In genomic region chr17:27085676-27086075, GRCm38 (mm10) we compare ENCODE assay signal across 9 mouse cellular contexts. TPM values are rescaled to one million over a fixed set of nuclear protein-coding genes. Genes with fewer than 3 reads are reported as not detected.
DNase-seq lines count a peak whose midpoint lies in the region; ATAC-seq and TF ChIP-seq lines count a peak whose summit lies in the region.
"Had no signal": no experiment of that assay in that cellular context is flagged by ENCODE, and none has a peak within 500 bp of the region (broad histone marks: within the 10 kb centered on the region; RNA-seq: fewer than 3 reads in every experiment).

No protein-coding gene starts in this region.

- no peaks in the 10 kb centered on the region for H3K27me3 ChIP-seq in kidney, postnatal 0 days (ENCODE audit: insufficient read depth, low read length)
- H3K27me3 ChIP-seq: neural tube, embryonic 13.5 days had no signal

- ATAC-seq in kidney, postnatal 0 days (replicated peaks; ENCODE audit: low FRiP score, low read depth), result no peak

- H3K4me3 ChIP-seq in kidney, postnatal 0 days (replicated peaks; ENCODE audit: low read depth, low read length), result no peak overlapping the region
- H3K4me3 ChIP-seq: neural tube, embryonic 13.5 days had no signal

- no peak overlapping the region for H3K9ac ChIP-seq in kidney, postnatal 0 days (ENCODE audit: low read depth, low read length)
- H3K9ac ChIP-seq: neural tube, embryonic 13.5 days had no signal

- WGBS in kidney, postnatal 0 days, result 68% methylated on average over 2 of the region's 2 CpGs

- H3K4me2 ChIP-seq in kidney, postnatal 0 days (ENCODE audit: low read length), result no peak overlapping the region
- H3K4me2 ChIP-seq: neural tube, embryonic 13.5 days had no signal

- peak; percentile 37 to 70 for DNase-seq in adrenal gland, adult (ENCODE audit: inconsistent age in 2 of 2, low spot score in 1 of 2)
- no peak for DNase-seq in adrenal gland, adult 2 months
- DNase-seq in layer of hippocampus, postnatal 10 days (ENCODE audit: low spot score in 2 of 2), result peak; percentile 57 to 58
- no peak for DNase-seq in layer of hippocampus, adult 9-10 months (ENCODE audit: low spot score)
- peak; percentile 29 to 42 for DNase-seq in adrenal gland, postnatal 36 days
- DNase-seq in kidney, postnatal 0 days (ENCODE audit: low spot score), result peak; percentile 57
- DNase-seq in naive thymus-derived CD4-positive, alpha-beta T cell, adult 2 months (ENCODE audit: low read depth), result peak; percentile 85
- DNase-seq in thymus, postnatal 4 days, result peak; percentile 90

- H3K9me3 ChIP-seq in kidney, postnatal 0 days (replicated peaks; ENCODE audit: low read length), result no peaks in the 10 kb centered on the region
- H3K9me3 ChIP-seq: neural tube, embryonic 13.5 days had no signal

- no peaks in the 10 kb centered on the region for H3K4me1 ChIP-seq in kidney, postnatal 0 days (replicated peaks; ENCODE audit: insufficient read depth, low read length)
- H3K4me1 ChIP-seq: neural tube, embryonic 13.5 days had no signal

- TF ChIP-seq CTCF in kidney, postnatal 0 days (IDR thresholded peaks at IDR 0.05; ENCODE audit: low read depth), result peak; percentile 86

- no peak overlapping the region for H3K27ac ChIP-seq in kidney, postnatal 0 days
- H3K27ac ChIP-seq: neural tube, embryonic 13.5 days had no signal

- H3K36me3 ChIP-seq in kidney, postnatal 0 days (ENCODE audit: insufficient read depth, low read length), result 0 out of 2 replicates have a peak, but pooled peaks cover 4% of the 10 kb centered on the region
- H3K36me3 ChIP-seq: neural tube, embryonic 13.5 days had no signal

RNA-seq across cellular contexts. Expression of gene Itpr3, which starts 28.6 kb away (rescaled TPM):
- 1 to 10 TPM; 5.0 to 6.7 TPM for total RNA-seq in adrenal gland, adult 2 months (2021)
- 6.0 and 6.9 TPM in 2 replicates for polyA plus RNA-seq in adrenal gland, adult 2 months (2012; rRNA removed)
- 1 to 10 TPM; 2.4 to 2.9 TPM for total RNA-seq in layer of hippocampus, postnatal 10 days (2021)
- 1 to 10 TPM; 5.9 to 6.3 TPM for total RNA-seq in adrenal gland, postnatal 36 days (2021)
- 4.1 and 4.2 TPM in 2 replicates for polyA plus RNA-seq in kidney, postnatal 0 days (2015; fragmentation: Nextera tagmentation; extraction: Ambion mirVana)

RNA-seq across cellular contexts. Expression of gene Uqcc2, which starts 48.0 kb away (rescaled TPM):
- 100 to 1,000 TPM; 218 to 406 TPM for total RNA-seq in adrenal gland, adult 2 months (2021)
- polyA plus RNA-seq in adrenal gland, adult 2 months (2012; rRNA removed), result 132 and 172 TPM in 2 replicates
- 100 to 1,000 TPM; 152 to 168 TPM for total RNA-seq in layer of hippocampus, postnatal 10 days (2021)
- total RNA-seq in adrenal gland, postnatal 36 days (2021), result 100 to 1,000 TPM; 245 to 370 TPM
- polyA plus RNA-seq in kidney, postnatal 0 days (2015; fragmentation: Nextera tagmentation; extraction: Ambion mirVana), result 286 and 315 TPM in 2 replicates

RNA-seq across cellular contexts. Expression of gene Bak1, which starts 56.9 kb away (rescaled TPM):
- total RNA-seq in adrenal gland, adult 2 months (2021), result 10 to 100 TPM; 35.0 to 41.6 TPM
- polyA plus RNA-seq in adrenal gland, adult 2 months (2012; rRNA removed), result 45.3 and 57.4 TPM in 2 replicates
- total RNA-seq in layer of hippocampus, postnatal 10 days (2021), result 10 to 100 TPM; 29.3 to 33.2 TPM
- total RNA-seq in adrenal gland, postnatal 36 days (2021), result 10 to 100 TPM; 29.3 to 42.4 TPM
- polyA plus RNA-seq in kidney, postnatal 0 days (2015; fragmentation: Nextera tagmentation; extraction: Ambion mirVana), result 6.3 and 6.7 TPM in 2 replicates

Comparison
In these comparisons a context has a peak if more than half of its experiments do, and no peak if none do; other contexts are left out.
1. DNase-seq: peak in adrenal gland, adult (2 of 2), layer of hippocampus, postnatal 10 days (2 of 2), adrenal gland, postnatal 36 days (2 of 2), kidney, postnatal 0 days (single experiment), naive thymus-derived CD4-positive, alpha-beta T cell, adult 2 months (single experiment) and thymus, postnatal 4 days (single experiment); none in adrenal gland, adult 2 months (single experiment) and layer of hippocampus, adult 9-10 months (single experiment).